Mouse (Mus musculus): ENCODE results near the gene Cd4. TPM values are rescaled to one million over a fixed set of nuclear protein-coding genes. Genes with fewer than 3 reads are reported as not detected.

The Cd4 gene
- total and polyA plus RNA-seq, 2 experiments from 2014 or later: 0.05 to 0.13 TPM

DNA sequence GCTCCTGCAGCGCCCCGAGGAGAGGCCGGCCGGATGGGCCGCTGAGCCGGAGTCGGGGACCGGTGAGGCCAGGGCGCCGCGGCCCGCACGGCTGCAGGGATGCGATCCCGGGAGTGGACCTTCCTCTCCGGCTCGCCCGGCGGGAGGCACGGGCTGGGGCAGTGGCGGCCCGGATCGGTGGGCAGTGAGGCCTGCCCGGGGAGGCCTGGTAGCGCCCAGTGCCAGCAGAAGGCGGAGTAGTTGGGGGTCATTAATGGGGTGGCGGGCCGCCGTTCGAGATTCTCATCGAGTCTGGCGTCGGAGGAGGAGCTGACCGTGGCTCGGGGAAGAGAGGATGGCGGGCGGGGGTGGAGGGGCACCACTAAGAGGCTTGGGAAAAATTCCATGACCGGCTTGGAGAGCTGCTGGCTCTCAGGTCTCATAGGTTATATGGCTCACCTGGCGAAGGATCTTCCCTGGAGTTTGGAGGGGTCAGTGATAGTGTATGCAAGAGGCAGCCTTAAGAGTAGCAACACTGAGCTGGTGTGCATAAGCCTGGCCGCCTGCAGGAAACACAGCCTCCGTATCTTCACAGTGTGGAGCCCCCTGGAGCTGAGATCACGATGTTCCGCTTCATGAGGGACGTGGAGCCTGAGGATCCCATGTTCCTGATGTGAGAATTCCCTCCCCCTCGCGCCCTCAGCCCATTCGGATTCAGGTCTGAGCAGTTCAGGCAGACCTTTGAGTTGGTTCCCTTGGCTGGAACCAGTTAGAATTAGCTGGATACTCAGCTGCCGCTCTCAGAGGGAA, 43.7 kb upstream of the Cd4 start:
- peak; percentile 66 for TF ChIP-seq CTCF (IDR thresholded peaks at IDR 0.05; ENCODE audit: low read depth)
- H3K4me3 ChIP-seq (ENCODE audit: low read length): peak overlapping the region; percentile 92
- no peaks in the 10 kb centered on the region for H3K9me3 ChIP-seq (ENCODE audit: low read length)
- H3K27me3 ChIP-seq (ENCODE audit: insufficient read depth, low read length): no peaks in the 10 kb centered on the region
- peaks cover 5% of the 10 kb centered on the region; the same call in 1 of the 2 replicates for H3K4me1 ChIP-seq (ENCODE audit: insufficient read depth, low read length)
- peak; percentile 59 for DNase-seq (ENCODE audit: low spot score)
- H3K9ac ChIP-seq (replicated peaks; ENCODE audit: low read length): peak overlapping the region; percentile 96
- peak; percentile 25 for ATAC-seq
- H3K36me3 ChIP-seq (ENCODE audit: insufficient read depth, low read length): peaks cover 29% of the 10 kb centered on the region
- H3K4me2 ChIP-seq (ENCODE audit: low read depth, low read length): peak overlapping the region; percentile 89
- peak overlapping the region; percentile 99 for H3K27ac ChIP-seq
- WGBS: 4% methylated on average over 46 of the region's 48 CpGs

- Histone ChIP-seq H3K27ac (peak within 1 kb of the TSS; percentile 99), H3K27me3 (ENCODE audit: insufficient read depth, low read length) (no peaks in the 10 kb centered on the region), H3K4me1 (ENCODE audit: insufficient read depth, low read length) (peaks cover 5% of the 10 kb centered on the region; the same call in 1 of the 2 replicates), H3K4me3 (ENCODE audit: low read length) (peak within 1 kb of the TSS; percentile 92), H3K36me3 (ENCODE audit: insufficient read depth, low read length) (peaks cover 21% of the 10 kb centered on the region), H3K9ac (replicated peaks; ENCODE audit: low read length) (peak within 1 kb of the TSS; percentile 96), H3K9me3 (ENCODE audit: low read length) (no peaks in the 10 kb centered on the region), H3K4me2 (ENCODE audit: low read depth, low read length) (peak within 1 kb of the TSS; percentile 89)
- DNase-seq (ENCODE audit: low spot score) (peak; percentile 99), ATAC-seq (peak; percentile 94)
- under 1% methylated on average over 47 of the region's 64 CpGs for WGBS
- TF ChIP-seq CTCF (IDR thresholded peaks at IDR 0.05; ENCODE audit: low read depth): peak; percentile 99
Measured at GRCm38 (mm10) chr6:124930754-124931524, 42.9 kb upstream of the Cd4 start, which contains the start of gene Mlf2. Gene Mlf2, plus strand, starts transcription at chr6:124931386.

- Histone ChIP-seq H3K27me3 (ENCODE audit: insufficient read depth, low read length) (no peaks in the 10 kb centered on the region), H3K4me2 (ENCODE audit: low read depth, low read length) (peak overlapping the region; percentile 89), H3K9ac (replicated peaks; ENCODE audit: low read length) (no peak overlapping the region), H3K4me1 (ENCODE audit: insufficient read depth, low read length) (peaks cover 5% of the 10 kb centered on the region; the same call in 1 of the 2 replicates), H3K4me3 (ENCODE audit: low read length) (peak overlapping the region; percentile 92), H3K27ac (peak overlapping the region; percentile 99), H3K9me3 (ENCODE audit: low read length) (no peaks in the 10 kb centered on the region), H3K36me3 (ENCODE audit: insufficient read depth, low read length) (peaks cover 14% of the 10 kb centered on the region)
- ATAC-seq (no peak), DNase-seq (ENCODE audit: low spot score) (no peak)
- 33% methylated on average over 1 of the region's 1 CpGs for WGBS
- TF ChIP-seq CTCF (IDR thresholded peaks at IDR 0.05; ENCODE audit: low read depth): no peak
Measured at GRCm38 (mm10) chr6:124930231-124930630, 42.2 kb upstream of the Cd4 start.

- ATAC-seq: no peak
- H3K36me3 ChIP-seq (ENCODE audit: insufficient read depth, low read length): no peaks in the 10 kb centered on the region
- H3K4me1 ChIP-seq (ENCODE audit: insufficient read depth, low read length): no peaks in the 10 kb centered on the region
- no peak overlapping the region for H3K9ac ChIP-seq (replicated peaks; ENCODE audit: low read length)
- H3K27ac ChIP-seq: no peak overlapping the region
- 41% methylated on average over 5 of the region's 5 CpGs for whole genome bisulfite sequencing
- no peaks in the 10 kb centered on the region for H3K27me3 ChIP-seq (ENCODE audit: insufficient read depth, low read length)
- no peaks in the 10 kb centered on the region for H3K9me3 ChIP-seq (ENCODE audit: low read length)
- H3K4me2 ChIP-seq (ENCODE audit: low read depth, low read length): no peak overlapping the region
- H3K4me3 ChIP-seq (ENCODE audit: low read length): no peak overlapping the region
- no peak for TF ChIP-seq CTCF (IDR thresholded peaks at IDR 0.05; ENCODE audit: low read depth)
- DNase-seq (ENCODE audit: low spot score): no peak
Measured at GRCm38 (mm10) chr6:124925941-124926340, 37.9 kb upstream of the Cd4 start.

DNA sequence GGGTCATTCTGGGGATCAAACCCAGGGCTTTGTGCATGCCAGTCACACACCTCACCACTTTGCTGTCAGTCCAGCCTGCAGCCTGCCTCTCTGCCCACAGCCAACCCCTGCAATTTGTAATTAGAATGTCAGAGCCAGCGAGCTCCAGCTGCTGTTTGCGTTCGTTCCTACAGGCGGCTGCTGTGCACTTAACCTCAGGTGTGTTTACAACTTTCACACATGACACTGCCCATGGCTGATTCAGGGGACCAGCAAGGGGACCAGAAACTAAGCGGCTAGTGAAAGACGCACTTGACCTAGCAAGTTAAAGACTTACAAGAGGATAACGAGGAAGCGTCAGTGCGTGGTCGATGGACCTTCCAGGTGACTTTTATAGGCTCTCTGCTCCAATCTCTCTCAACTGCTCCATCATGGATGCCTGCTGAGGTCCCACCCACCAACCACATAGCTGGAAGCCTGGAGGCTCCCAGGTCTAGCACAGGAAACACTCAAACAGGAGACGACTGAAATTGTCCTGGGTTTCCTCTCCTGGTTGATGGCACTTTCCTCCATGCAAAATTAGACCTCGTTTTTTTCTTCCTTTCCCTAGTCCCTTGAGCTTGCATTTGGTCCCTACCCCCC, 37.3 kb upstream of the Cd4 start:
- no peaks in the 10 kb centered on the region for H3K36me3 ChIP-seq (ENCODE audit: insufficient read depth, low read length)
- peaks cover 6% of the 10 kb centered on the region for H3K4me1 ChIP-seq (ENCODE audit: insufficient read depth, low read length)
- H3K27me3 ChIP-seq (ENCODE audit: insufficient read depth, low read length): no peaks in the 10 kb centered on the region
- 50% methylated on average over 12 of the region's 12 CpGs for WGBS
- H3K9me3 ChIP-seq (ENCODE audit: low read length): no peaks in the 10 kb centered on the region
- no peak overlapping the region for H3K27ac ChIP-seq
- no peak overlapping the region for H3K4me3 ChIP-seq (ENCODE audit: low read length)
- H3K4me2 ChIP-seq (ENCODE audit: low read depth, low read length): no peak overlapping the region
- no peak for DNase-seq (ENCODE audit: low spot score)
- peak; percentile 13; the same call in 1 of the 2 replicates for TF ChIP-seq CTCF (IDR thresholded peaks at IDR 0.05; ENCODE audit: low read depth)
- no peak for ATAC-seq
- no peak overlapping the region for H3K9ac ChIP-seq (replicated peaks; ENCODE audit: low read length)

DNA sequence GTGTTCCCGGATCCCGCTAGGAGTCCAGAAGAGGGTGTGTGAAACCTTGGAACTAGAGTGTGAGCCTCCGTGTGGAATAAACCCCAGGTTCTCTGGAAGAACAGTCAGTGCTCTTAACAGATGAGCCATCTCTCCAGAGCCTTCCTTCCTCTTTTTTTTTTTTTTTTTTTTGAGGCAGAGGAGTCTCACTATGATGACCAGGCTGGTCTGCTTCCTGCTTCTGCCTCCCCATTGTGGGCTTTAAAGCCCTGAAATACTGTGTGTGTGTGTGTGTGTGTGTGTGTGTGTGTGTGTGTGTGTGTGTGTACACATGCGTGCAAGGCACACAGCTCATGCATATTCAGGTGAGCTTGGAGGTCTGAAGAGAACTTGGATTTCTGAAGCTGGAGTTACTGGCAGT, 33.5 kb upstream of the Cd4 start:
- no peak for TF ChIP-seq CTCF (IDR thresholded peaks at IDR 0.05; ENCODE audit: low read depth)
- no peak for ATAC-seq
- Histone ChIP-seq H3K36me3 (ENCODE audit: insufficient read depth, low read length) (no peaks in the 10 kb centered on the region), H3K4me2 (ENCODE audit: low read depth, low read length) (no peak overlapping the region), H3K27me3 (ENCODE audit: insufficient read depth, low read length) (no peaks in the 10 kb centered on the region), H3K9me3 (ENCODE audit: low read length) (no peaks in the 10 kb centered on the region), H3K9ac (replicated peaks; ENCODE audit: low read length) (no peak overlapping the region), H3K4me3 (ENCODE audit: low read length) (no peak overlapping the region), H3K27ac (peak overlapping the region; percentile 100; the same call in 1 of the 2 replicates), H3K4me1 (ENCODE audit: insufficient read depth, low read length) (peaks cover 18% of the 10 kb centered on the region)
- DNase-seq (ENCODE audit: low spot score): no peak
- WGBS: 56% methylated on average over 4 of the region's 4 CpGs
